Mouse (Mus musculus) MEL (cell line): ENCODE results near the gene Gm45716. TPM values are rescaled to one million over a fixed set of nuclear protein-coding genes. Genes with fewer than 3 reads are reported as not detected.

Source experiments
- DNase-seq: peaks from one replicate; pipeline ENCODE4 v3.0.0; 2011; ENCODE audit warnings: low read depth, low spot score
- H3K27ac ChIP-seq: 2 replicates; pipeline ENCODE4 v1.5.1; 2012; ENCODE audit warnings: low read depth, mild to moderate bottlenecking, control low read depth, low read length, moderate library complexity; ENCODE audit not compliant: control insufficient read depth
- H3K27me3 ChIP-seq, 2 experiments: fragments of 150-350 bp in 1 of 2; sonication (generic) in 1 of 2; 2 replicates each; pipeline ENCODE4 v1.6.1; 2012; ENCODE audit warnings: low read length in 2 of 2, mild to moderate bottlenecking in 2 of 2, improper control_type of control experiment in 1 of 2, moderate library complexity in 1 of 2; ENCODE audit not compliant: insufficient read depth in 2 of 2, control insufficient read depth in 1 of 2
- H3K36me3 ChIP-seq, 2 experiments: 2 replicates each; pipeline ENCODE4 v1.6.1; 2012 to 2014; ENCODE audit warnings: low read length in 2 of 2, improper control_type of control experiment in 1 of 2, inconsistent platforms in 1 of 2, mild to moderate bottlenecking in 1 of 2; ENCODE audit not compliant: insufficient read depth in 2 of 2, control insufficient read depth in 1 of 2
- H3K4me1 ChIP-seq, 2 experiments: fragments of 150-350 bp in 1 of 2; sonication (generic) in 1 of 2; 2 replicates each; pipeline ENCODE4 v1.6.1; 2012; ENCODE audit warnings: low read length in 2 of 2, improper control_type of control experiment in 1 of 2, mild to moderate bottlenecking in 1 of 2; ENCODE audit not compliant: insufficient read depth in 2 of 2, control insufficient read depth in 1 of 2
- H3K4me3 ChIP-seq, 2 experiments: fragments of 150-350 bp in 1 of 2; sonication (generic) in 1 of 2; 2 replicates each; pipeline ENCODE4 v1.5.1; 2012; ENCODE audit warnings: low read depth in 2 of 2, low read length in 2 of 2, mild to moderate bottlenecking in 2 of 2, moderate library complexity in 2 of 2, control low read depth in 1 of 2, improper control_type of control experiment in 1 of 2; ENCODE audit not compliant: control insufficient read depth in 1 of 2, insufficient read depth in 1 of 2
- H3K79me2 ChIP-seq: 2 replicates; pipeline ENCODE4 v1.6.1; 2012; ENCODE audit warnings: mild to moderate bottlenecking, low read length, moderate library complexity; ENCODE audit not compliant: control insufficient read depth, poor library complexity, insufficient read depth
- H3K9ac ChIP-seq: 2 replicates; pipeline ENCODE4 v1.6.1; 2012; ENCODE audit warnings: low read depth, mild to moderate bottlenecking, control low read depth, low read length, moderate library complexity; ENCODE audit not compliant: control insufficient read depth, poor library complexity, severe bottlenecking
- H3K9me3 ChIP-seq: fragments of 150-350 bp; sonication (generic); replicated peaks from 2 replicates; pipeline ENCODE4 v1.6.1; 2012; ENCODE audit warnings: mild to moderate bottlenecking, low read length, improper control_type of control experiment, moderate library complexity; ENCODE audit not compliant: insufficient read depth
- CHD1 ChIP-seq: IDR thresholded peaks from 2 replicates; pipeline ENCODE4 v1.6.1; 2012; ENCODE audit warnings: low read depth, mild to moderate bottlenecking, inconsistent platforms, low read length, improper control_type of control experiment
- CHD2 ChIP-seq: IDR thresholded peaks from 2 replicates; pipeline ENCODE4 v1.6.1; 2011; ENCODE audit warnings: low read length, improper control_type of control experiment
- CTCF ChIP-seq, 3 experiments: IDR thresholded peaks in 2 of 3; conservative IDR thresholded peaks in 1 of 3; 2 replicates each; pipeline ENCODE4 v1.5.1; 2011 to 2012; ENCODE audit warnings: low read length in 3 of 3, low read depth in 2 of 3, mild to moderate bottlenecking in 2 of 3, improper control_type of control experiment in 1 of 3, inconsistent platforms in 1 of 3, mixed read lengths in 1 of 3, moderate library complexity in 1 of 3; ENCODE audit not compliant: control insufficient read depth in 1 of 3, insufficient read depth in 1 of 3, poor library complexity in 1 of 3, severe bottlenecking in 1 of 3
- EP300 ChIP-seq, 2 experiments: IDR thresholded peaks; 2 replicates each; pipeline ENCODE4 v1.6.1; 2011; ENCODE audit warnings: improper control_type of control experiment in 2 of 2, low read length in 2 of 2, low read depth in 1 of 2, mild to moderate bottlenecking in 1 of 2
- ETS1 ChIP-seq: IDR thresholded peaks from 2 replicates; pipeline ENCODE4 v1.6.1; 2012; ENCODE audit warnings: low read depth, mild to moderate bottlenecking, inconsistent platforms, low read length, improper control_type of control experiment, moderate library complexity
- GATA1 ChIP-seq: IDR thresholded peaks from 2 replicates; pipeline ENCODE4 v1.6.1; 2011; ENCODE audit warnings: low read depth, low read length, improper control_type of control experiment
- HCFC1 ChIP-seq: IDR thresholded peaks from 2 replicates; pipeline ENCODE4 v1.6.1; 2012; ENCODE audit warnings: low read depth, mild to moderate bottlenecking, inconsistent platforms, low read length, improper control_type of control experiment, moderate library complexity
- JUND ChIP-seq: IDR thresholded peaks from 2 replicates; pipeline ENCODE4 v1.6.1; 2011; ENCODE audit warnings: low read depth, mild to moderate bottlenecking, improper control_type of control experiment, low read length
- KAT2A ChIP-seq: conservative IDR thresholded peaks from 2 replicates; pipeline ENCODE4 v1.6.1; 2012; ENCODE audit warnings: low read depth, low read length, improper control_type of control experiment, inconsistent platforms
- MAFK ChIP-seq: IDR thresholded peaks from 2 replicates; pipeline ENCODE4 v1.6.1; 2011; ENCODE audit warnings: low read depth, mild to moderate bottlenecking, low read length, improper control_type of control experiment, borderline replicate concordance
- MAX ChIP-seq: IDR thresholded peaks from 2 replicates; pipeline ENCODE4 v1.6.1; 2011; ENCODE audit warnings: low read length, improper control_type of control experiment
- MAZ ChIP-seq: IDR thresholded peaks from 2 replicates; pipeline ENCODE4 v1.6.1; 2012; ENCODE audit warnings: low read depth, mild to moderate bottlenecking, inconsistent platforms, low read length, improper control_type of control experiment
- MEF2A ChIP-seq: IDR thresholded peaks from 2 replicates; pipeline ENCODE4 v1.6.1; 2014; ENCODE audit warnings: low read depth, mild to moderate bottlenecking, inconsistent platforms, low read length, improper control_type of control experiment; ENCODE audit not compliant: poor library complexity, insufficient replicate concordance, severe bottlenecking; ENCODE audit errors: extremely low read depth
- MXI1 ChIP-seq: IDR thresholded peaks from 2 replicates; pipeline ENCODE4 v1.6.1; 2011; ENCODE audit warnings: mild to moderate bottlenecking, low read depth, low read length, improper control_type of control experiment
- MYB ChIP-seq: IDR thresholded peaks from 2 replicates; pipeline ENCODE4 v1.6.1; 2011; ENCODE audit warnings: mild to moderate bottlenecking, low read depth, low read length, improper control_type of control experiment
- NELFE ChIP-seq: IDR thresholded peaks from 2 replicates; pipeline ENCODE4 v1.6.1; 2011; ENCODE audit warnings: low read depth, low read length, improper control_type of control experiment
- NRF1 ChIP-seq: IDR thresholded peaks from 2 replicates; pipeline ENCODE4 v1.6.1; 2014; ENCODE audit warnings: low read depth, mild to moderate bottlenecking, inconsistent platforms, low read length, improper control_type of control experiment, moderate library complexity; ENCODE audit not compliant: poor library complexity, insufficient read depth, severe bottlenecking
- POLR2A ChIP-seq, 2 experiments: IDR thresholded peaks; 2 replicates each; pipeline ENCODE4 v1.6.1; 2011 to 2012; ENCODE audit warnings: low read length in 2 of 2, mild to moderate bottlenecking in 2 of 2, control low read depth in 1 of 2, improper control_type of control experiment in 1 of 2, low read depth in 1 of 2, moderate library complexity in 1 of 2; ENCODE audit not compliant: control insufficient read depth in 1 of 2, insufficient read depth in 1 of 2, poor library complexity in 1 of 2
- POLR2AphosphoS2 ChIP-seq: IDR thresholded peaks from 2 replicates; pipeline ENCODE4 v1.6.1; 2011; ENCODE audit warnings: low read length, improper control_type of control experiment
- POLR2AphosphoS5 ChIP-seq: IDR thresholded peaks from 2 replicates; pipeline ENCODE4 v1.6.1; 2012; ENCODE audit warnings: low read depth, borderline replicate concordance, mild to moderate bottlenecking, inconsistent platforms, low read length, moderate library complexity, mixed read lengths
- RAD21 ChIP-seq: IDR thresholded peaks from 2 replicates; pipeline ENCODE4 v1.6.1; 2011; ENCODE audit warnings: mild to moderate bottlenecking, low read depth, low read length, improper control_type of control experiment
- RCOR1 ChIP-seq: IDR thresholded peaks from 2 replicates; pipeline ENCODE4 v1.6.1; 2012; ENCODE audit warnings: low read depth, mild to moderate bottlenecking, inconsistent platforms, low read length, improper control_type of control experiment
- SIN3A ChIP-seq: IDR thresholded peaks from 2 replicates; pipeline ENCODE4 v1.6.1; 2012; ENCODE audit warnings: low read length, improper control_type of control experiment, inconsistent platforms
- SMC3 ChIP-seq: IDR thresholded peaks from 2 replicates; pipeline ENCODE4 v1.6.1; 2011; ENCODE audit warnings: low read depth, low read length, improper control_type of control experiment
- TBP ChIP-seq: IDR thresholded peaks from 2 replicates; pipeline ENCODE4 v1.8.0; 2011; ENCODE audit warnings: low read depth, low read length, improper control_type of control experiment
- UBTF ChIP-seq: IDR thresholded peaks from 2 replicates; pipeline ENCODE4 v1.6.1; 2012; ENCODE audit warnings: low read depth, mild to moderate bottlenecking, inconsistent platforms, low read length, improper control_type of control experiment, moderate library complexity, borderline replicate concordance; ENCODE audit not compliant: insufficient read depth
- USF1 ChIP-seq: IDR thresholded peaks from 2 replicates; pipeline ENCODE4 v1.6.1; 2014; ENCODE audit warnings: low read depth, mild to moderate bottlenecking, inconsistent platforms, low read length, improper control_type of control experiment, moderate library complexity
- USF2 ChIP-seq, 2 experiments: IDR thresholded peaks; 2 replicates each; pipeline ENCODE4 v1.6.1; 2011 to 2012; ENCODE audit warnings: improper control_type of control experiment in 2 of 2, low read length in 2 of 2, borderline replicate concordance in 1 of 2, inconsistent platforms in 1 of 2, low read depth in 1 of 2, mild to moderate bottlenecking in 1 of 2; ENCODE audit not compliant: insufficient read depth in 1 of 2
- ZC3H11A ChIP-seq: IDR thresholded peaks from 2 replicates; pipeline ENCODE4 v1.6.1; 2012; ENCODE audit warnings: low read depth, mild to moderate bottlenecking, inconsistent platforms, low read length, improper control_type of control experiment
- ZNF384 ChIP-seq: IDR thresholded peaks from 2 replicates; pipeline ENCODE4 v1.6.1; 2012; ENCODE audit warnings: low read depth, mild to moderate bottlenecking, inconsistent platforms, low read length, improper control_type of control experiment
- polyA plus RNA-seq, 2 experiments: library from polyadenylated mRNA; stranded (reverse) in 1 of 2; unstranded in 1 of 2; fragments of >175 nt in 1 of 2; fragments of >200 nt in 1 of 2; gene quantifications; 2 replicates each; pipeline versions ENCODE4 v1.2.1 to v1.2.4; 2012; ENCODE audit warnings: low replicate concordance in 2 of 2, low read depth in 1 of 2; ENCODE audit not compliant: insufficient read length in 2 of 2, insufficient read depth in 1 of 2, missing spikeins in 1 of 2
- total RNA-seq: library from RNA; depleted of rRNA; stranded (reverse); fragments of 300-350 nt; gene quantifications from 2 replicates; pipeline ENCODE4 v1.2.3, GENCODE M21; 2012

The Gm45716 gene
- total and polyA plus RNA-seq, 3 experiments, result 2.9 to 4.1 TPM; not detected in 1

GRCm38 (mm10) chr11:90292766-90293165, 105.3 kb downstream of the Gm45716 start:
- H3K9me3 ChIP-seq, result no peaks in the 10 kb centered on the region
- H3K4me1 ChIP-seq, result peaks cover 2 to 12% of the 10 kb centered on the region in 2 experiments; a peak in 3 of 4 replicates
- H3K9ac ChIP-seq, result no peak overlapping the region
- TF ChIP-seq RAD21, result no peak
- TF ChIP-seq SMC3, result no peak
- no peak for TF ChIP-seq CHD2
- no peak for TF ChIP-seq NRF1
- no peak for TF ChIP-seq USF1
- no peak for TF ChIP-seq ZNF384
- no peak for TF ChIP-seq HCFC1
- TF ChIP-seq SIN3A, result no peak
- no peak for TF ChIP-seq MXI1
- TF ChIP-seq GATA1, result no peak
- no peak for TF ChIP-seq POLR2AphosphoS5
- TF ChIP-seq RCOR1, result no peak
- no peak for TF ChIP-seq UBTF
- no peak for TF ChIP-seq USF2 (IDR thresholded peaks at IDR 0.05; ENCODE audit: borderline replicate concordance in 1 of 2, insufficient read depth in 1 of 2, low read depth in 1 of 2, low read length in 2 of 2)
- TF ChIP-seq EP300 (IDR thresholded peaks at IDR 0.05; ENCODE audit: low read depth in 1 of 2, low read length in 2 of 2), result no peak
- TF ChIP-seq JUND, result no peak
- TF ChIP-seq MAZ, result no peak
- TF ChIP-seq, all 39 proteins: peak for 0
- Histone ChIP-seq H3K27ac (no peak overlapping the region), H3K79me2 (no peaks in the 10 kb centered on the region), H3K27me3 (no peaks in the 10 kb centered on the region), H3K36me3 (peaks cover 0 to 8% of the 10 kb centered on the region in 2 experiments; a peak in 2 of 4 replicates), H3K4me3 (no peak overlapping the region)
- DNase-seq, result no peak

GRCm38 (mm10) chr11:90294622-90295021, 107.1 kb downstream of the Gm45716 start:
- H3K9ac ChIP-seq, result no peak overlapping the region
- peaks cover 2 to 8% of the 10 kb centered on the region in 2 experiments; a peak in 3 of 4 replicates for H3K4me1 ChIP-seq
- no peak overlapping the region for H3K4me3 ChIP-seq
- no peaks in the 10 kb centered on the region for H3K9me3 ChIP-seq
- no peaks in the 10 kb centered on the region for H3K79me2 ChIP-seq
- no peaks in the 10 kb centered on the region for H3K27me3 ChIP-seq
- peaks cover 0 to 6% of the 10 kb centered on the region in 2 experiments; a peak in 2 of 4 replicates for H3K36me3 ChIP-seq
- DNase-seq, result peak; percentile 67
- no peak overlapping the region for H3K27ac ChIP-seq
- no peak for TF ChIP-seq MAX
- TF ChIP-seq MYB, result peak; percentile 50; the same call in 1 of the 2 replicates
- TF ChIP-seq POLR2AphosphoS2, result no peak
- peak; percentile 58; the same call in 1 of the 2 replicates for TF ChIP-seq MAFK
- TF ChIP-seq RCOR1, result peak; percentile 78
- TF ChIP-seq JUND, result no peak
- no peak for TF ChIP-seq HCFC1
- TF ChIP-seq MXI1, result peak; percentile 18; the same call in 1 of the 2 replicates
- TF ChIP-seq RAD21, result no peak
- no peak for TF ChIP-seq CHD1
- peak; percentile 88 for TF ChIP-seq ETS1
- no peak for TF ChIP-seq POLR2A (IDR thresholded peaks at IDR 0.05; ENCODE audit: control insufficient read depth in 1 of 2, insufficient read depth in 1 of 2, low read depth in 1 of 2, low read length in 2 of 2, poor library complexity in 1 of 2)
- no peak for TF ChIP-seq UBTF
- no peak for TF ChIP-seq NELFE
- peak; percentile 47; the same call in 1 of the 2 replicates for TF ChIP-seq SIN3A
- TF ChIP-seq ZNF384, result peak; percentile 88
- TF ChIP-seq NRF1, result no peak
- no peak for TF ChIP-seq ZC3H11A
- TF ChIP-seq KAT2A, result no peak
- TF ChIP-seq USF1, result no peak
- no peak for TF ChIP-seq TBP
- TF ChIP-seq MEF2A, result peak; percentile 98
- TF ChIP-seq GATA1, result peak; percentile 80
- no peak for TF ChIP-seq CTCF (IDR thresholded peaks at IDR 0.05 in 2 of 3, conservative IDR thresholded peaks at IDR 0.05 in 1 of 3; ENCODE audit: control insufficient read depth in 1 of 3, insufficient read depth in 1 of 3, low read depth in 2 of 3, low read length in 3 of 3, poor library complexity in 1 of 3, severe bottlenecking in 1 of 3)
